Mouse (Mus musculus) kidney, adult 2 months (tissue): ENCODE data around the gene Rbfox3.

Source experiments
- CTCF ChIP-seq: fragments of 200-500 bp; conservative IDR thresholded peaks from 2 replicates; pipeline ENCODE4 v1.5.1; 2011; ENCODE audit warnings: low read depth, mild to moderate bottlenecking, control low read depth, low read length, moderate library complexity, mixed read lengths; ENCODE audit not compliant: insufficient read depth, insufficient read length
- POLR2A ChIP-seq: fragments of 200-500 bp; IDR thresholded peaks from one replicate; pipeline ENCODE4 v1.6.1; 2011; ENCODE audit warnings: low read depth, low read length, control low read depth

DNA sequence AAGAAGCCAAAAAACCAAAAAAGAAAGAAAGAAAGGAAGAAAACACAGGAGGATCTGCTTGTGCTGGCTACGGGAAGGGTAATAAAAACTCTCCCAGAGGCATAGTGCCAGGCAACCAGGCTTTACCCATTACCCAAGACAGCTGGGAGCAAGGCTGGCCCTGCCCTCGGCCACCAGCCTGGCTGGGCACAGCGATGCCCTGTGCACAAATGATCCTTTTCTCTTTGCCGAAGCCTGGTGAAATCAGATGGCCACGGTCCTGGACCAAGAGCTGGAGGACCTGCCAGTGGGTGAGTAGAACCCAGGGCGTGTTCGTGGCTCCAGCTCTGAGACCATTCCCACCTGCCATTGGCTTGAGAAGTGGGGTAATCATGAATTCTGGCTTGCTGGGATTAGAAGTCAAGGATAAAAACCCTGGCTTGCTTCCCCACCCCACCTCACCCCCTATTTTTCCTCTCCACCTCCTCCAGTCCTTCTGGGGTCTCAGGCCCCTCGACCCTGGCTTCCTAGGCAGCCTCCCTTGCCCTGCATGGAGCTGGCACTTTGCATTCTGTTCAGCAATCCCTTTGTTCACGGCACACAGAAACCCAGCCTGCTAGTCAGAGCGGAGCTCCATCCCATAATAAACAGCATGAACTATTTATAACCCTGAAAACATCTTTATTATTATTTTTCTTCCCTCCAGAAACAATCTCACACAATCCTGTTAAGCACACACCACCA is 118.3 kb downstream of the Rbfox3 start:
- TF ChIP-seq POLR2A, result no peak
- no peak for TF ChIP-seq CTCF
